Mouse (Mus musculus) stomach, adult 2 months (tissue): ENCODE data around the gene C5ar1. TPM values are rescaled to one million over a fixed set of nuclear protein-coding genes. Genes with fewer than 3 reads are reported as not detected.

Experiments
- polyA plus RNA-seq: library from polyadenylated mRNA; depleted of rRNA; stranded (reverse); fragments of >200 nt; gene quantifications from 2 replicates; pipeline ENCODE4 v1.2.3, GENCODE M21; 2012; rRNA removed

Gene C5ar1
- 2.5 and 2.9 TPM in 2 replicates for polyA plus RNA-seq

GRCm38 (mm10) chr7:16259110-16259590 is at the start of gene C5ar1:
C5ar1 (minus strand) TSS chr7:16259540.

DNA sequence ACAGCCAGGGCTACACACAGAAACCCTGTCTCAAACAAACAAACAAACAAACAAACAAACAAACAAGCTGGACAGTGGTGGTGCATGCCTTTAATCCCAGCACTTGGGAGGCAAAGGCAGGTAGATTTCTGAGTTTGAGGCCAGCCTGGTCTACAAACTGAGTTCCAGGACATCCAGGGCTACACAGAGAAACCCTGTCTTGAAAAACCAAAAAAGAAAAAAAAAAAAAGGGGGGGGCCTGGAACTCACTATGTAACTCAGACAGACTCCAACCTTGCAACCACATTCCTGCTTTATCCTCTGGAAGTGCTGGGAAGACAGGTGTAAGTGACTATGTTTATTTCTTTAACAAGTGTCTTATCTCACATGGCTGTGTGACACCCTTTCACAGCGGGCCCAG is 48.8 kb upstream of the C5ar1 start, which contains the start of gene Bbc3:
Gene Bbc3 (plus strand): TSS at position 301 of the 400 bp plus-strand sequence.

DNA sequence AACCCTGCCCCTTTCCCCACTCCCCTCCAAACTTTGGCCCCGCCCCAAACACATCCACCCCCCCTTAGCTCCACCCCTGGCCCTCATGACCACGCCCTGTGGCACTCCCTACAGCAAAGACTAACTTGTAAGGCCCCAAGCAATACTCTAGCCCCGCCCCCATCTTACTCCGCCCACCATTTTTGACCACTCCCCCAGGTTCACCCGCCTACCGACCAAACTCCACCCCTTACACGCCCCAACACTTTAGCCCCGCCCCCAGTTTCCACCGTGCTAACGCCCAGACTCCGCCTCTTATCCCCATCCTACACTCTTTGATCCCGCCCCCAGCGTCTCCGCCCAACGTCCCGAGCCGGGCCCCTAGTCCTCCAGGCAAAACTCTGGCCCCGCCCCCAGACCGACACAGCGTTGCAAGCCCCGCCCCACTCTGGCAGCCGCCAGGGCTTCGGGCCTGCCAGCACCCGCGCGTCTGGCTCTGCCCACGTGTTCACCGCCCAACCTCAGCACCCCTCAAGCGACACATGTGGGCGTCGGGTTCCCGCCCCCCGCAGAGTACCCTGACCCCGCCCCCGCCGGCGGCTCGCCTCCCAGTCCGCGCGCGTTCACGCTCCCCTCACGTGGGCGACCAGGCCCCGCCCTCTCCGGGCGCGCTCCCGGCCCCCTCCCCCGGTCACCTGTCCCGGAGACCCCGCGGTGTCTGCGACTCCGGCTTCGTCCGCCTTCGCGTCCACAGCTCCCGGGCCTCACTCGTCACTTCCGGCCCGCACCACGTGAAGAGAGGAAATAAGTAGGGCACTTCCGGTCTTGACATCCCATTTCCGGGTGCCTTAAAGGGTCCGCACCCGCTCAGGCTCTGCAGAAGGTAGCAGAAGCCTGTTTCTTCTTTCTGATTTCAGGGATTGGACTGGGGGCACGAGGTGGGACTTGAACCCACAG is 27.0 kb upstream of the C5ar1 start, which contains the start of gene Ccdc9:
Gene Ccdc9 (minus strand): TSS at position 770 of the 936 bp plus-strand sequence.

GRCm38 (mm10) chr7:16273081-16273765 is 13.9 kb upstream of the C5ar1 start, which contains the start of gene Inafm1:
Inafm1 (minus strand) TSS chr7:16273617.

GRCm38 (mm10) chr7:16244067-16244466 is 15.3 kb downstream of the C5ar1 start, which contains the start of gene C5ar2:
C5ar2 (minus strand) TSS chr7:16244154.

GRCm38 (mm10) chr7:16221582-16222272 is 37.6 kb downstream of the C5ar1 start, which contains the start of gene Dhx34:
Dhx34 (minus strand) TSS chr7:16222037.

Other genes with a start within 250 kb of the C5ar1 start
- 8.9 and 11.6 TPM in 2 replicates for gene Bicra, start 211.6 kb downstream of the C5ar1 start, polyA plus RNA-seq
- 0.01 TPM in 1 of 2 replicates, not detected in the other for gene Zfp541, start 197.7 kb downstream of the C5ar1 start, polyA plus RNA-seq
- gene Napa, start 161.1 kb downstream of the C5ar1 start, polyA plus RNA-seq: 109 and 126 TPM in 2 replicates
- 9.2 and 12.5 TPM in 2 replicates for gene Kptn, start 139.6 kb downstream of the C5ar1 start, polyA plus RNA-seq
- 2.0 and 2.7 TPM in 2 replicates for gene Slc8a2, start 129.7 kb downstream of the C5ar1 start, polyA plus RNA-seq
- 22.8 and 30.1 TPM in 2 replicates for gene Meis3, start 84.5 kb downstream of the C5ar1 start, polyA plus RNA-seq
- gene Dhx34, start 37.5 kb downstream of the C5ar1 start, polyA plus RNA-seq: 17.4 and 20.1 TPM in 2 replicates
- 0.09 and 0.17 TPM in 2 replicates for gene C5ar2, start 15.4 kb downstream of the C5ar1 start, polyA plus RNA-seq
- gene Inafm1, start 14.1 kb upstream of the C5ar1 start, polyA plus RNA-seq: 78.2 and 211 TPM in 2 replicates
- gene Ccdc9, start 27.3 kb upstream of the C5ar1 start, polyA plus RNA-seq: 14.8 and 16.5 TPM in 2 replicates
- 12.5 and 38.0 TPM in 2 replicates for gene Bbc3, start 48.9 kb upstream of the C5ar1 start, polyA plus RNA-seq
- 5.5 and 6.8 TPM in 2 replicates for gene Sae1, start 128.3 kb upstream of the C5ar1 start, polyA plus RNA-seq
- 9.3 and 14.5 TPM in 2 replicates for gene Zc3h4, start 141.4 kb upstream of the C5ar1 start, polyA plus RNA-seq
- 102 and 214 TPM in 2 replicates for gene Tmem160, start 193.2 kb upstream of the C5ar1 start, polyA plus RNA-seq
- 0.34 and 0.44 TPM in 2 replicates for gene Npas1, start 218.2 kb upstream of the C5ar1 start, polyA plus RNA-seq